Mouse (Mus musculus) midbrain, embryonic 11.5 days (tissue): ENCODE measurements around the gene Gramd1c. TPM values are rescaled to one million over a fixed set of nuclear protein-coding genes. Genes with fewer than 3 reads are reported as not detected.

Experiments
- ATAC-seq: fragments of 200-750 bp; cut with Nextera tagmentation; 2 replicates; pipeline ENCODE4 v1.8.0; 2017; ENCODE audit warnings: moderate TSS enrichment, moderate library complexity; ENCODE audit not compliant: low FRiP score
- DNase-seq: peaks from one replicate; pipeline ENCODE4 v3.0.0; 2015; ENCODE audit warnings: low spot score; ENCODE audit errors: missing footprints
- H3K27ac ChIP-seq: fragments of 300-500 bp; sonication (generic); 2 replicates; pipeline ENCODE4 v1.5.1; 2014; ENCODE audit warnings: low read depth, low read length
- H3K27me3 ChIP-seq: fragments of 300-500 bp; sonication (generic); 2 replicates; pipeline ENCODE4 v1.6.1; 2014; ENCODE audit warnings: mild to moderate bottlenecking, low read length, moderate library complexity, mixed read lengths; ENCODE audit not compliant: control insufficient read depth, insufficient read depth
- H3K36me3 ChIP-seq: fragments of 300-500 bp; sonication (generic); 2 replicates; pipeline ENCODE4 v1.6.1; 2014; ENCODE audit warnings: mild to moderate bottlenecking, low read length, moderate library complexity, mixed read lengths; ENCODE audit not compliant: control insufficient read depth, insufficient read depth
- H3K4me1 ChIP-seq: fragments of 300-500 bp; sonication (generic); 2 replicates; pipeline ENCODE4 v1.6.1; 2014; ENCODE audit warnings: low read length; ENCODE audit not compliant: control insufficient read depth, insufficient read depth
- H3K4me2 ChIP-seq: fragments of 300-500 bp; sonication (generic); 2 replicates; pipeline ENCODE4 v1.6.1; 2014; ENCODE audit warnings: mild to moderate bottlenecking, moderate library complexity
- H3K4me3 ChIP-seq: fragments of 300-500 bp; sonication (generic); 2 replicates; pipeline ENCODE4 v1.5.1; 2014; ENCODE audit warnings: low read depth, low read length
- H3K9ac ChIP-seq: fragments of 300-500 bp; sonication (generic); 2 replicates; pipeline ENCODE4 v1.6.1; 2014; ENCODE audit warnings: low read length
- H3K9me3 ChIP-seq: fragments of 300-500 bp; sonication (generic); 2 replicates; pipeline ENCODE4 v1.6.1; 2016; ENCODE audit warnings: low read length; ENCODE audit not compliant: control insufficient read depth
- WGBS: fragments of 180-500 bp; shearing (Covaris S2); extraction: QIAGEN DNeasy Blood & Tissue Kit; methylation state at CpG from one replicate; pipeline ENCODE4 v1.1.7; 2014; 5-methylcytosine and 5-hydroxymethylcytosine counted together
- microRNA-seq: library from miRNA; unstranded; fragments of <30 nt; microRNA quantifications from one replicate; pipeline ENCODE4, GENCODE M21; 2017
- polyA plus RNA-seq: library from polyadenylated mRNA; unstranded; fragments of >200 nt; fragmentation: Nextera tagmentation; extraction: Ambion mirVana; gene quantifications from 2 replicates; pipeline ENCODE4 v1.2.1, GENCODE M21; 2014

Gene Gramd1c
- polyA plus RNA-seq, 1 experiment from 2014 or later = 2.2 TPM

DNA sequence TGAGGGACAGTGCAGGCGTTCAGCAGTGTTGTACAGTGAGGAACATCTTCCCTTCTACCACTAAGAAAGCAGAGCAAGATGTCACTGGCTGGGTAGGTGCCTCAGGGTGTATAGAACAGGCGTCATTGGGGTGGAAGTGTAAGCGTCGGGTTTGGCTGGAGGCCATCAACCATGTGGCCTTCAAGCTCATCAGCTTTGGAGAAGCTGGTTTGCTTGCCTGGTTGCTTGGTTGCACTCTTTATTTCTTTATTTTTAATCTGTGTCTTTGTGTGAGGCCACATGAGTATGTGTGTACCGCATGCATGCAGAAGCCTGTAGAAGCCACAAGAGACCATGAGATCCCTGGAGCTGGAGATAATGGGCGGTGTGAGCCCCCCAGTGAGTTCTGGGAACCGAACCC, 130.8 kb downstream of the Gramd1c start:
- Histone ChIP-seq H3K9ac (no peak overlapping the region), H3K4me2 (no peak overlapping the region), H3K4me1 (no peaks in the 10 kb centered on the region), H3K4me3 (no peak overlapping the region), H3K27ac (no peak overlapping the region), H3K9me3 (no peaks in the 10 kb centered on the region), H3K36me3 (no peaks in the 10 kb centered on the region), H3K27me3 (no peaks in the 10 kb centered on the region)
- DNase-seq = no peak
- WGBS = 86% methylated on average over 7 of the region's 7 CpGs
- no peak for ATAC-seq

DNA sequence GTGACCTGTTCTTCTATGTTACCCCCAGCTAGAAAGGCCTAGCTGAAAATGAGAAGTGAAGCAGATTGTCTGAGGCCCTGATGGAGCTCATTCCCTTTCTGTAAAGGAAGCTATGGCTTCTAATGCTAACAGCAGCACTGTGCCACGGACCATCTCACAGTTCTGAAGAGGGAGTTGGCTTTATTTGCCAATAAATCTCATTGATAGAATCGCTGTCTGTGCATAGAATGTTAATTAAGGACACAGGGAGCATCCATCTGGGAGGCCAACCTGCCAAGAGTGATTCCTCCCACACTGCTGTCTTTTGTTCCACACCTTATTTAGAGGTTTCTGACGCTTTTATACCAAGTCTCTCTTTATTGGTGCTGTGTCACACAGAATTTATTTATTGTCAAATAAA, 131.6 kb downstream of the Gramd1c start:
- no peak overlapping the region for H3K4me2 ChIP-seq
- H3K4me3 ChIP-seq = no peak overlapping the region
- no peak overlapping the region for H3K9ac ChIP-seq
- no peaks in the 10 kb centered on the region for H3K36me3 ChIP-seq
- no peaks in the 10 kb centered on the region for H3K9me3 ChIP-seq
- H3K4me1 ChIP-seq = no peaks in the 10 kb centered on the region
- ATAC-seq (no peak), DNase-seq (no peak)
- H3K27ac ChIP-seq = no peak overlapping the region
- 73% methylated on average over 3 of the region's 3 CpGs for WGBS
- no peaks in the 10 kb centered on the region for H3K27me3 ChIP-seq

DNA sequence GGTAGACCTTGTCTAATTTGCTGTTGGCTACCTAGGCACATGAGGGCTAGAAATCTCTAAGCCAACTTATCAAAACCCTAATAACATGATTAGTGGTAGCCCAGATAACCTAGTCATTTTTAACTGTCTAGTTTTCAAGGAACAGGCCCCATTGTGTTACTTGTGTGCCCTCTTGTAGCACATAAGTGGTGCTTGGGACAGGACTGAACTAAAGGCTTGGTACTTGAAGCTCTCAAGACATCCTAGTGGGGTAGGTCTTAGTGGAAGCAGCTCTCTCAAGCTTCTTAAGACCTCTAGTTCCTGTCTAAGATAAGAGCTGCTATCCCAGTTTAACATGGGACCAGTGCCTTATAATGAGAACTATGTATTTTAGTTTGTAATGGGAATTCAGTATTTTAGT, 132.6 kb downstream of the Gramd1c start:
- H3K4me2 ChIP-seq = no peak overlapping the region
- no peaks in the 10 kb centered on the region for H3K27me3 ChIP-seq
- ATAC-seq (no peak), DNase-seq (no peak)
- no peaks in the 10 kb centered on the region for H3K9me3 ChIP-seq
- H3K4me3 ChIP-seq = no peak overlapping the region
- no peak overlapping the region for H3K9ac ChIP-seq
- H3K27ac ChIP-seq = no peak overlapping the region
- no peaks in the 10 kb centered on the region for H3K36me3 ChIP-seq
- H3K4me1 ChIP-seq = no peaks in the 10 kb centered on the region

Small RNAs within 50 kb of the gene (microRNA-seq; reads per million reads assigned to microRNA genes)
- not detected for gene Mir3470b

Other genes with a start within 250 kb of the Gramd1c start
- gene Ccdc191, start 173.5 kb downstream of the Gramd1c start, polyA plus RNA-seq = 14.0 and 17.7 TPM in 2 replicates
- gene Qtrt2, start 136.5 kb downstream of the Gramd1c start, polyA plus RNA-seq = 39.4 and 39.9 TPM in 2 replicates
- 0.20 and 0.46 TPM in 2 replicates for gene Zdhhc23, start 83.6 kb downstream of the Gramd1c start, polyA plus RNA-seq
- gene Atp6v1a, start 76.4 kb upstream of the Gramd1c start, polyA plus RNA-seq = 72.1 and 81.9 TPM in 2 replicates
- gene Naa50, start 76.5 kb upstream of the Gramd1c start, polyA plus RNA-seq = 100 and 111 TPM in 2 replicates
- gene Usf3, start 109.9 kb upstream of the Gramd1c start, polyA plus RNA-seq = 4.1 and 4.6 TPM in 2 replicates